Mouse (Mus musculus) layer of hippocampus, adult 9-10 months (tissue): ENCODE results near the gene Inpp5a.
A peak's percentile ranks its signal among the peaks of the same experiment; 100 is the strongest.

ENCODE experiments used
- DNase-seq: peaks from one replicate; pipeline ENCODE4 v3.0.0; 2022; ENCODE audit warnings: low spot score

Gene Inpp5a

DNA sequence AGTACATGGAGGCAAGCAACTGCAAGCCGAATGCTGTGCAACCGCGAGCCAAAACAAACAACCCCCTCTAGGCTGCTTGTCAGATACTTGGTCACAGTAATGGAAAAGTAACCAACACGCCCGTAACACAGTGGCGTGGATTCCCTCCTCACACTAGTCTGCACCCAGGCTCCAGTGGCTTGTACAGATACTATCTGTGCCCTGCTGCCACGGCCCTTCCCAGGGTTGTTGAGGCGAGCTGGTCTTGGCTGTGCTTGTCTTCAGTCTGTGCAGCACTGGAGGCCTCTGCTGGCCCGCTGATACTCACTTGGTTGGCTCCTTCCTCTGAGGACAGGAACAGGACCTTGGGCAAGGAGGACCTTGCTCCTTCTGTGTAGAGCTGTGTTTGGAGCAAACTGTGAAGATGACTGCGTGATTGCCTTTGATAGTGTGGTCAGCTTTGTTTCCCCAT lies 52.9 kb downstream of the Inpp5a start:
- DNase-seq = no peak

DNA sequence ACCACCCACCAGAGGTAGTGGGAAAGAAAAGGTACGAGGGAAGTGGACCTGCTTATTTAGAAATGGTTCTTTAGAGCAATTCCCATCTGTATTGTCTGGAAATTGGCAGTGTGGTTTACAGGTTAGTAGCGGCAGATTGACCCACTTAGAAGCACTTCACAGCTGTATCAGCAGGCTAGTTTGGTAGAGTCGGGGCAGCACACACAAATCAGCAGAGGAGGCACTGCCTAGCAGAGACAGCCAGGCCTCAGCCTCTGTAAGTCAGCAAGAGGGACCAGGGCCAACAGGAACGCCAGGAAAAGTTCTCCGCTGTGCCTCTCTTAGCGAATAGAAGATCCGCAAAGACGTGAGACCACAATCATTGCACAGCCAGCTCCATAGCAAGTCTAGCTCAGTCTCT lies 56.7 kb downstream of the Inpp5a start:
- DNase-seq = no peak

DNA sequence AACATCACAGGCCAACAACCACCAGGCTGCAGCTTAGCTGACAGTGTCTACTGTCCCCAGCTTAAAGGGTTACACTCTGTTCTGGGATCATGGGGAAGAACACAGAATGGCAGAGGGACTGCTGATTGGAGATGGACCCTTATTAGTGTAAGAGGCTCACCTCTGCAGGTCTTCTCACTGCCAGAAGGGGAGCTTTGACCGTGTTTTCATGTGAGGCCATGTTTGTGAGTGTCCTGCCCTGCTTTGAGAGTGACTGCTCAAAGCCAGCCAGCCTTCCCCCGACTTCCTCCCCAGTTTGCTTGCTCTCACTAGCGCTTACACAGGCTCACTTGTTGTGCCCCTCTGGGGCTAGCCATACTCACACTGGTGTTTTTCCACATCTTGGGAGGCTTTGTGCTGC lies 58.5 kb downstream of the Inpp5a start:
- no peak for DNase-seq

GRCm38 (mm10) chr7:139450186-139450998 lies 61.5 kb downstream of the Inpp5a start:
- DNase-seq = no peak

- DNase-seq = no peak
Observed at GRCm38 (mm10) chr7:139451711-139452110, 62.8 kb downstream of the Inpp5a start.

- DNase-seq = no peak
Observed at GRCm38 (mm10) chr7:139452199-139452598, 63.3 kb downstream of the Inpp5a start.

DNA sequence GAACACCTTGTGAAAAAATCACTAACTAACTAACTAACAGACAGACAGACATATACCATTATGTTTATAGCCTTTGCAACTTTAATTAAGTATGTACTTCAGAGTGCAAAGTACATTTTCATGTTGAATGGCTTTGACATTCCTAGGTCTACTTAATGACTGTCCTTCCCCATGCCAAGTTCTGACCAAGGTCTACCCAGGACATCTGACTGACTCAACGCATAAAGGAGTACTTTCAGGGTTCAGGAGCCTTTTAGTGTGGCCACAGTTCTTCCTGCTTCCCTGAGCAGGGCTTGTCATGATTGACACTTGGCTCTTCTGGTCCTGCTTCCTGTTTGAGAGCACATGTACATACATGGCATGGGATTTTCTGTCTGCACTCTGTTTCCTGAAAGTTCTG lies 64.3 kb downstream of the Inpp5a start:
- DNase-seq = no peak

- no peak for DNase-seq
Observed at GRCm38 (mm10) chr7:139454285-139454684, 65.4 kb downstream of the Inpp5a start.

DNA sequence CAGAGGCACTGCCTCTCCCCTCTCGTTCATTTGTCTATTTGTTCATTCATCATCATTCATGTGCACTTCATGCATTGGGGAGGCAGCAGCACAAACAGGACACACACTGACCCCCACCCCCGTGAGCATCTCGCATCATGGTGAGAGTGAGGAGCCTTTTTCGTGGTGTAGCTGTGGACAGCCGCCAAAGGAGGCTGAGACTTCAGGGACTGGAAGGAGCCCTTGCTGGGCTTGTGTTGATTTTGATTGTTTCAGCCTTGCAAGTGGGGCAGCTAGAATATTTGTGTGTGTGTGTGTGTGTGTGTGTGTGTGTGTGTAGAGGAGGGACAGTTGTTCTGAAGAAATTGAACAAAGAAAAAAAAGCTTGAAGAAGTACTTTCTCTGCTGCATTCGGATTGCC lies 67.8 kb downstream of the Inpp5a start:
- no peak for DNase-seq

- no peak for DNase-seq
Observed at GRCm38 (mm10) chr7:139461344-139461743, 72.4 kb downstream of the Inpp5a start.

DNA sequence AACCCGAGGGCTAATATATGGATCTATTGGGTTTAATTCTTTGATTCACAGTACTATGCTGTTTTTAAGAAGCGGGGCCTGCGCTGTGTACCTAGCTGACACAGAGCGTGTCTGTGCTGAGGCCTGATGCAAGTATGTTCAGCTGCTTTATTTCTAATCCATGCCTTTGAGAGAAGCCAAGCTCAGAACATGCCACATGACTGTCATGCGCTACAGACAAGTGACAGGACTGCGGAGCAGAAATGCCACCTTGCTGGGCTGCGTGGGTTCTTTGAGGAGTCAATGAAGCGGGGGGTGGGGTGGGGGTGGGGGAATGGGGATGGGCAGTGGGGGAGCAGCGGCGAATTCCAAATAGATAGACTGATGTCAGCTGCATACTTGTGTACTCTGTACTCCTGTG lies 73.2 kb downstream of the Inpp5a start:
- DNase-seq = no peak

- DNase-seq = no peak
Observed at GRCm38 (mm10) chr7:139465538-139465937, 76.6 kb downstream of the Inpp5a start.

DNA sequence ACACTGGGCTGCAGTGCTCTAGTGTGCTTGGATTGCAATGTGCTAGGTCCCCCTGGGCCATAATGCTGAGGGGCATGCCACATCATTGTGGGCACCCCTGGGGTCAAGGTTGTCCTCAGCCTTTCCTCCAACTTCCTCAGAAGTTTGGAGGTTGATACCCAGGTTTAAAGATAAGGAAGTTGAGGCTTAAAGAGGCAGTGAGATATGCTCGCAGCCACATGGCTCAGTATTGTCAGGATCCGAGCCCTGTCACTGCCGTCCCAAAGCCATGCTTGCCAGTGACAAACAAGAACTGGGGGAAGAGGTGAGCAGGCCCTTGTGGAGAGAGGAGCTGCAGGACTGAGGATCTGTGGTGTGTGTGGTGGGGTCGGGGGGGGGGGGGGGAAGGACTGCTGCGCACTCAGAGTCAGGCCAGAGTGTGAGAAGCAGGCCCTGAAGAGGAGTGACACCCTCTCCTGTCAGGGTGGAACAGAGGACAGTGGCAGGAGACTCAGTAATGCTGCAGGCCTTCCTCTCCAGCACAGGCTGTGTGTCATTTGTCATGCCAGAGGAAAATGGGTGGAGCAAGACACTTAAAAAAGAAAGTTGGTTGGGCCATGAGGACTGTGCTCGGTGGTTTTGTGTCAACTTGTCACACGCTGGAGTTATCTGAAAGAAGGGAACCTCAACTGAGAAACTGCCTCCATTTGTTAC lies 77.7 kb downstream of the Inpp5a start:
- DNase-seq = no peak

- DNase-seq = no peak
Observed at GRCm38 (mm10) chr7:139467177-139467895, 78.4 kb downstream of the Inpp5a start.

DNA sequence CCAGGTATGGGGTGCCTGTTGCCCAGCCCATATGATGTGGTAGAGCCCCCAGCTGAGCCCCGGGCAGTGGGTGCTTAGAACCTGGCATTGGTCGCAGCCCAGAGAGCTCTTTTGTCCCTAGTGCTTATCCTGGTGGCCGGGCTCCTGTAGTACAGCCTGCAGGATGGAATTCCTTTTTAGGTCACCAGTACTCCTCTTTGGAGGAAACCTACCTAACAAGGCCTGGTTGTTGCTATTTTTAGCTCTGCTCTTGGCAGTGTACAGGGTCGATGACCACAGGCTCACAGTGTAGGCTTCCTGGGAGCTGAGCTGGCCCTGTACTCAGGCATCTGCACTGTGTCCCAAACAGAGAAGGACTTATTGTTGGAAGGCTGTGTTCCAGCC lies 79.0 kb downstream of the Inpp5a start:
- no peak for DNase-seq

- DNase-seq = no peak
Observed at GRCm38 (mm10) chr7:139468440-139468839, 79.5 kb downstream of the Inpp5a start.

DNA sequence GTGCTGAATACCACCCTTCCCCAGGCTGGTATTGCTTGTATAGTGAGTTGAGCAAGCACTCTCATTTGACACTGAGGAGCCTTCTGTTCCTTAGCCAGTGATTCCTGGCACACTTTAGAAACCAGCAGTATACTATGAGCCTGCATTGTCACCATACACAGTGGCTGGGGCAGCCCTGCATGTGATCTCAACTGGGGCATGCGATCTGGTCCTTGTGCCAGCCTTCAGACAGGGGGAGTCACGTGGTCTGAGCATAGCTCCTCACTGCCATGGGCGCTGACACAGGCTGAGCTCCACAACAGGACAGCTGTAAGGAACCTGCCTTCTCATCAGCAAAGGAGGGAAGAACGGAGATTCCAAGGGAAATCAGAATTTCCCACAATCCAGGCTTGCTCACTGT lies 80.5 kb downstream of the Inpp5a start:
- DNase-seq = no peak

- no peak for DNase-seq
Observed at GRCm38 (mm10) chr7:139470481-139470880, 81.6 kb downstream of the Inpp5a start.

DNA sequence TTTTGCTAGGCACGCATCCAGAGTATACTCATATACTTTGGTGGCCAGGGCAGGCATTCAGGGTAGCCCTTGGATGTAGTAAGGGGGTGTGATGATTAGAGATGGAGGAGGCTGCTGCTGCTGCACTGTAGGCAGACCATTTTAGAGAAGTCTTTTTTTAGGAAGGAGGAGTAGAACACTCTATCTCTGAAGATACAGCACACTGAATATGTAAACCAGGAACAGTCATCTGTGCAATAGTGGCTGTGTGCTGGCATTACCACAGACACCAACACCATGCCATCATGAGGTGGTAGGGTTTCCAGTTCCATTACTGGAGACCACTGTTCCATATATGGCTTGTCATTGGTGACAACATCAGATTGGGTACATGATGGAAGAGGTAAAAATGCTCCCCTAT lies 83.1 kb downstream of the Inpp5a start:
- DNase-seq = no peak

- DNase-seq = peak; percentile 73
Observed at GRCm38 (mm10) chr7:139472865-139473549, 84.1 kb downstream of the Inpp5a start.

DNA sequence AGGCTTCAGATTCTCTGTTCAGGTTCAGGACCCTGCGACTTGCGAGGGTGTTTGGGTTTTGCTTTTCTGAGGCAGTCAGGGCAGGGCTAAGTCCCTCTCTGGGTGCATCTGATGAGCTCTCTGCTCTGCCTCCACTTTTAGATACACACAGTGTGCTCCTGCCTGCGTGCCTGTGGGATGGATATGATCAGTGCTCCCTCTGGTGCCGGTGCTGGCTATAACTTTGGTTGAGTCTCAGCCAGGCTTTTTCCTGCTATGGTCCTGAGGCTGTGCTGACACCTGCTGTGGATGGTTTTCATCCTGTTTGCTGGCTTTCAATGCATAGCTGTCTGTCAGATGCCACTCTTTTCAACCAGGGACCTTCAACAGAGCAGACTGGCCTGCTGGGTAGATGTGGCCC lies 87.0 kb downstream of the Inpp5a start:
- no peak for DNase-seq

DNA sequence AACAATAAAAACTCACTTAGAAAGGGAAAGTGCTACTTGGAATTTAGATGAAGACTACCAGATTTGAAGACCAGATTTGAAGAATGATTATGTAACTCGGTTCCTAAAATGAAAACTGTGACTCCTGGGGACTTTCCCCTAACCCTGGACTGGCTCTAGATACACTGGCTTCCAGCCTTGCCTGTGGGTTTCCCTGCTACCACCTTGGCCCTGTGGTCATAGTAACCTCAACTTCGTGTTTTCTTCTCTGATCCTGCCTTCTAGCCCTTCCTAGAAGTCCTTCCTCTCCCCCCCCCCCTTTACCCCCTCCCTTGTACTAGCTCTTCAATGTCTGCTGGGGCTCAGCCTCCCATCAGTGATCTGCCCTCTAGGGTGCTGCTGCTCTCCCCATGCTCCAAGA lies 87.8 kb downstream of the Inpp5a start:
- DNase-seq = no peak
